Mouse (Mus musculus): ENCODE results near the gene Anxa4. TPM values are rescaled to one million over a fixed set of nuclear protein-coding genes. Genes with fewer than 3 reads are reported as not detected.

Anxa4 gene
- polyA plus RNA-seq, 1 experiment from 2014 or later, result 167 TPM

GRCm38 (mm10) chr6:86708072-86708774 lies 85.2 kb downstream of the Anxa4 start:
- no peaks in the 10 kb centered on the region for H3K4me1 ChIP-seq (ENCODE audit: insufficient read depth, low read depth, low read length)
- ATAC-seq (no peak), DNase-seq (ENCODE audit: low spot score) (no peak)
- no peak overlapping the region for H3K4me2 ChIP-seq (replicated peaks; ENCODE audit: low read depth, low read length)
- no peaks in the 10 kb centered on the region for H3K9me3 ChIP-seq (ENCODE audit: low read length)
- H3K36me3 ChIP-seq (ENCODE audit: insufficient read depth, low read length), result peaks cover 6% of the 10 kb centered on the region; the same call in 1 of the 2 replicates
- WGBS, result 82% methylated on average over 4 of the region's 4 CpGs
- TF ChIP-seq EP300 (IDR thresholded peaks at IDR 0.05), result no peak
- TF ChIP-seq CTCF (IDR thresholded peaks at IDR 0.05), result no peak
- H3K4me3 ChIP-seq (ENCODE audit: low read depth, low read length), result no peak overlapping the region
- no peak overlapping the region for H3K27ac ChIP-seq (ENCODE audit: low read length)
- no peaks in the 10 kb centered on the region for H3K27me3 ChIP-seq (replicated peaks; ENCODE audit: insufficient read depth, low read length)
- H3K9ac ChIP-seq (replicated peaks; ENCODE audit: low read depth), result no peak overlapping the region

DNA sequence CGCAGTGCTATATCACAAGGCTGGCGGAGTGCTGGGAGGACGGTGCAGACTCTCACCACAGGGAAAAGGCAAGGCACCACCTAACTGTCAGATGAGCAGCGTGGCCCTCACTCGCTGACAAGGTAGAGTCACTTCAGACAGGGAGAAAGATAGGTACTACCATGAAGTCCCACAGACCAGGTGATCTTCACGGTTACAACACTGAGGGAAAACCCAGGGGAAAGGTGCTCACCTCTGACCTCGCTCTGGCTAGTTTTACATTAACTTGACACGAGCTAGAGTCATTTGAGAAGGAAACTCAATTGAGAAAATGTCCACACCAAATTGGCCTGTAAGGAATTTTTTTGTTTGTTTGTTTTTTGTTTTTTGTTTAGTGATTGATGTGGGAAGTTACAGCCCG lies 90.8 kb downstream of the Anxa4 start:
- Histone ChIP-seq H3K27ac (ENCODE audit: low read length) (no peak overlapping the region), H3K4me1 (ENCODE audit: insufficient read depth, low read depth, low read length) (no peaks in the 10 kb centered on the region), H3K9ac (replicated peaks; ENCODE audit: low read depth) (no peak overlapping the region), H3K9me3 (ENCODE audit: low read length) (no peaks in the 10 kb centered on the region), H3K4me2 (replicated peaks; ENCODE audit: low read depth, low read length) (no peak overlapping the region), H3K4me3 (ENCODE audit: low read depth, low read length) (no peak overlapping the region), H3K27me3 (replicated peaks; ENCODE audit: insufficient read depth, low read length) (no peaks in the 10 kb centered on the region), H3K36me3 (ENCODE audit: insufficient read depth, low read length) (peaks cover 30% of the 10 kb centered on the region)
- DNase-seq (ENCODE audit: low spot score) (no peak), ATAC-seq (no peak)
- 87% methylated on average over 9 of the region's 9 CpGs for WGBS
- no peak for TF ChIP-seq CTCF (IDR thresholded peaks at IDR 0.05)
- TF ChIP-seq EP300 (IDR thresholded peaks at IDR 0.05), result no peak

- ATAC-seq, result no peak
- DNase-seq (ENCODE audit: low spot score), result no peak
- no peak overlapping the region for H3K4me3 ChIP-seq (ENCODE audit: low read depth, low read length)
- no peaks in the 10 kb centered on the region for H3K27me3 ChIP-seq (replicated peaks; ENCODE audit: insufficient read depth, low read length)
- H3K27ac ChIP-seq (ENCODE audit: low read length), result no peak overlapping the region
- no peak overlapping the region for H3K4me2 ChIP-seq (replicated peaks; ENCODE audit: low read depth, low read length)
- no peaks in the 10 kb centered on the region for H3K9me3 ChIP-seq (ENCODE audit: low read length)
- 85% methylated on average over 6 of the region's 6 CpGs for WGBS
- H3K36me3 ChIP-seq (ENCODE audit: insufficient read depth, low read length), result peaks cover 31% of the 10 kb centered on the region
- H3K4me1 ChIP-seq (ENCODE audit: insufficient read depth, low read depth, low read length), result no peaks in the 10 kb centered on the region
- H3K9ac ChIP-seq (replicated peaks; ENCODE audit: low read depth), result no peak overlapping the region
- TF ChIP-seq EP300 (IDR thresholded peaks at IDR 0.05), result no peak
- TF ChIP-seq CTCF (IDR thresholded peaks at IDR 0.05), result no peak
Observed at GRCm38 (mm10) chr6:86697903-86698302, 95.5 kb downstream of the Anxa4 start.

GRCm38 (mm10) chr6:86696213-86696612 lies 97.2 kb downstream of the Anxa4 start:
- no peaks in the 10 kb centered on the region for H3K9me3 ChIP-seq (ENCODE audit: low read length)
- H3K9ac ChIP-seq (replicated peaks; ENCODE audit: low read depth), result no peak overlapping the region
- TF ChIP-seq EP300 (IDR thresholded peaks at IDR 0.05), result no peak
- no peak for DNase-seq (ENCODE audit: low spot score)
- 85% methylated on average over 10 of the region's 10 CpGs for WGBS
- H3K4me1 ChIP-seq (ENCODE audit: insufficient read depth, low read depth, low read length), result no peaks in the 10 kb centered on the region
- no peak overlapping the region for H3K27ac ChIP-seq (ENCODE audit: low read length)
- no peak overlapping the region for H3K4me2 ChIP-seq (replicated peaks; ENCODE audit: low read depth, low read length)
- no peak overlapping the region for H3K4me3 ChIP-seq (ENCODE audit: low read depth, low read length)
- no peak for ATAC-seq
- H3K36me3 ChIP-seq (ENCODE audit: insufficient read depth, low read length), result peaks cover 28% of the 10 kb centered on the region
- no peaks in the 10 kb centered on the region for H3K27me3 ChIP-seq (replicated peaks; ENCODE audit: insufficient read depth, low read length)

GRCm38 (mm10) chr6:86694465-86694864 lies 98.9 kb downstream of the Anxa4 start:
- DNase-seq (ENCODE audit: low spot score), result peak; percentile 56
- no peak overlapping the region for H3K27ac ChIP-seq (ENCODE audit: low read length)
- H3K4me1 ChIP-seq (ENCODE audit: insufficient read depth, low read depth, low read length), result no peaks in the 10 kb centered on the region
- H3K4me3 ChIP-seq (ENCODE audit: low read depth, low read length), result no peak overlapping the region
- ATAC-seq, result no peak
- H3K27me3 ChIP-seq (replicated peaks; ENCODE audit: insufficient read depth, low read length), result no peaks in the 10 kb centered on the region
- no peak overlapping the region for H3K9ac ChIP-seq (replicated peaks; ENCODE audit: low read depth)
- no peak overlapping the region for H3K4me2 ChIP-seq (replicated peaks; ENCODE audit: low read depth, low read length)
- no peaks in the 10 kb centered on the region for H3K9me3 ChIP-seq (ENCODE audit: low read length)
- TF ChIP-seq EP300 (IDR thresholded peaks at IDR 0.05) (no peak), CTCF (IDR thresholded peaks at IDR 0.05) (peak; percentile 87)
- H3K36me3 ChIP-seq (ENCODE audit: insufficient read depth, low read length), result peaks cover 21% of the 10 kb centered on the region

GRCm38 (mm10) chr6:86689671-86690070 lies 103.7 kb downstream of the Anxa4 start:
- DNase-seq (ENCODE audit: low spot score) (no peak), ATAC-seq (no peak)
- Histone ChIP-seq H3K4me3 (ENCODE audit: low read depth, low read length) (no peak overlapping the region), H3K27ac (ENCODE audit: low read length) (no peak overlapping the region), H3K9me3 (ENCODE audit: low read length) (no peaks in the 10 kb centered on the region), H3K27me3 (replicated peaks; ENCODE audit: insufficient read depth, low read length) (no peaks in the 10 kb centered on the region), H3K9ac (replicated peaks; ENCODE audit: low read depth) (no peak overlapping the region), H3K36me3 (ENCODE audit: insufficient read depth, low read length) (0 out of 2 replicates have a peak, but pooled peaks cover 7% of the 10 kb centered on the region), H3K4me2 (replicated peaks; ENCODE audit: low read depth, low read length) (no peak overlapping the region), H3K4me1 (ENCODE audit: insufficient read depth, low read depth, low read length) (no peaks in the 10 kb centered on the region)
- no peak for TF ChIP-seq EP300 (IDR thresholded peaks at IDR 0.05)
- TF ChIP-seq CTCF (IDR thresholded peaks at IDR 0.05), result no peak
- 86% methylated on average over 3 of the region's 3 CpGs for WGBS
